Mouse (Mus musculus) heart, embryonic 11.5 days (tissue): Measurements from ENCODE around the gene Haus3. TPM values are rescaled to one million over a fixed set of nuclear protein-coding genes. Genes with fewer than 3 reads are reported as not detected.

Experiments
- ATAC-seq: fragments of 200-750 bp; cut with Nextera tagmentation; replicated peaks from 2 replicates; pipeline ENCODE4 v1.8.0; 2017; ENCODE audit warnings: moderate library complexity; ENCODE audit not compliant: insufficient number of reproducible peaks, low FRiP score, low TSS enrichment
- H3K27ac ChIP-seq: fragments of 300-500 bp; sonication (generic); 2 replicates; pipeline ENCODE4 v1.5.1; 2014; ENCODE audit warnings: mild to moderate bottlenecking, low read depth, low read length
- H3K27me3 ChIP-seq: fragments of 300-500 bp; sonication (generic); 2 replicates; pipeline ENCODE4 v1.6.1; 2014; ENCODE audit warnings: mild to moderate bottlenecking, low read length, mixed read lengths; ENCODE audit not compliant: control insufficient read depth, insufficient read depth
- H3K36me3 ChIP-seq: fragments of 300-500 bp; sonication (generic); 2 replicates; pipeline ENCODE4 v1.6.1; 2014; ENCODE audit warnings: mild to moderate bottlenecking, low read length, moderate library complexity, mixed read lengths; ENCODE audit not compliant: control insufficient read depth, insufficient read depth
- H3K4me1 ChIP-seq: fragments of 300-500 bp; sonication (generic); 2 replicates; pipeline ENCODE4 v1.6.1; 2014; ENCODE audit warnings: low read length; ENCODE audit not compliant: control insufficient read depth, insufficient read depth
- H3K4me2 ChIP-seq: fragments of 300-500 bp; sonication (generic); 2 replicates; pipeline ENCODE4 v1.6.1; 2014; ENCODE audit warnings: mild to moderate bottlenecking, moderate library complexity
- H3K4me3 ChIP-seq: fragments of 300-500 bp; sonication (generic); 2 replicates; pipeline ENCODE4 v1.5.1; 2014; ENCODE audit warnings: low read depth, low read length
- H3K9ac ChIP-seq: fragments of 300-500 bp; sonication (generic); 2 replicates; pipeline ENCODE4 v1.6.1; 2014; ENCODE audit warnings: mild to moderate bottlenecking, low read depth, low read length, moderate library complexity
- H3K9me3 ChIP-seq: fragments of 300-500 bp; sonication (generic); replicated peaks from 2 replicates; pipeline ENCODE4 v1.6.1; 2016; ENCODE audit warnings: low read length; ENCODE audit not compliant: control insufficient read depth
- WGBS: fragments of 180-500 bp; shearing (Covaris S2); extraction: QIAGEN DNeasy Blood & Tissue Kit; methylation state at CpG from one replicate; pipeline ENCODE4 v1.1.7; 2014; ENCODE audit not compliant: insufficient replicate concordance; 5-methylcytosine and 5-hydroxymethylcytosine counted together
- polyA plus RNA-seq: library from polyadenylated mRNA; unstranded; fragments of >200 nt; fragmentation: Nextera tagmentation; extraction: Ambion mirVana; gene quantifications from 2 replicates; pipeline ENCODE4 v1.2.1, GENCODE M21; 2014

Haus3 gene
- polyA plus RNA-seq, 1 experiment from 2014 or later = 28.8 TPM

DNA sequence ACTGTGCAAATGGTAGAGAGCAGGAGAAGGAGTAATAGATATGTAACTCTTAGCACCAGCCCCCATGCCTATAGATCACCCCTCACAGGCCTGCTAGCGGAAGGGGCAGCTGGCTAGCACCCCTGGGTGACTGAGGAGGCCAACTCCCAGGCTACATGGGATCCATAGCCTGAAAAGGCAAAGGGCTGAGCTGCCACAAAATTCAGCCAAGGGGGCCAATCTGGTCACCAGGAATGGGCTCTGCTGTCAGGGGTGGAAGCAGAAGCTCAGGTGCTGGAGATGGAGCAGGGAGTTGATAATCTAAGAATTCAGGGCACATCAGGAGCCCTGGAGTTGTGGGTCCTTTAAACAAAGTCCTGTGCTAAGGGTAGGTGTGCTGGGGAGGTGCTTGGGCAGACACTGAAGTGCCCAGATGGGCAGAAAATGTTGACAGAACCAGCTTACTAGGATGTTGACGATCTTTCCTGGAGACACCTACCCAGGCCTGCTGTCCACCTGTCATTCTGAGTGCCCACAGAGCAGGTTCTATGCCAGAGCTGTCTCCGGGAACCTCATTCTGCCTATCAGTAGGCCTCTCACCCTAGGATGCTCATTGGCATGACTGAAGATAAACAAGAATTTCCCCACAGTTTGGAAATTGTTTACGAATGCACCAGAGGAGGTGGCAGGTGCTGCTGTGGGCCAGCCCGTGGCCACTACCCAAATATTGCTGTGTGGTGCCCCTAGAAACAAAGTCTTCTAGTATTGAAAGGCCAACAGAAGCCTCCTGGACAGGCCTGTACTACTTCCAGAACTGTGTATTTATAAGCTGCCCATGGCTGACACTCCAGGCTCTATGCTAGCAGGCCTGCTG lies 5.4 kb upstream of the Haus3 start:
- WGBS = 66% methylated on average over 5 of the region's 5 CpGs
- Histone ChIP-seq H3K36me3 (peaks cover 22% of the 10 kb centered on the region), H3K27me3 (no peaks in the 10 kb centered on the region), H3K4me1 (no peaks in the 10 kb centered on the region), H3K4me3 (no peak overlapping the region), H3K9ac (no peak overlapping the region), H3K4me2 (no peak overlapping the region), H3K27ac (no peak overlapping the region), H3K9me3 (no peaks in the 10 kb centered on the region)
- no peak for ATAC-seq

DNA sequence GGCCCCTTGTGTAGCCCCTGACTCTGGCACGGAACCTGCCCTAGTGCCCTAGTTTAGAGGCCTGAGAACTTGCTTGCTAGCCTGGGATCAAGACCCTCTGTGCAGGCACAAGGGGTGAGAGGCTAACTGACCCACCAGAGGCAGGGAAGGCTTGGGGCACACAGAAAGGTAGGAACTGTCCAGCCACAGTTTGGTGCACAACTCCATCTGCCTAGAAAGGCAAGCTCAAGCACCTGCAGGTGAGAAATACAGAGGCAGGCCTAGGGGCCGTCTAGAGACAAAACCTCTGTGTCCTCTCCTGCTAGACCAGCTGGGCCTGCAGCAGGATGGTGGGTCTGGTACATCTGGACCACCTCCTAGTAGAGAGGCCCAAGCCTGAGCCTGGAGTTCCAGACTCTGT lies 4.7 kb upstream of the Haus3 start:
- no peaks in the 10 kb centered on the region for H3K27me3 ChIP-seq
- no peak for ATAC-seq
- H3K9ac ChIP-seq = no peak overlapping the region
- WGBS = 79% methylated on average over 2 of the region's 2 CpGs
- no peak overlapping the region for H3K4me3 ChIP-seq
- H3K4me1 ChIP-seq = no peaks in the 10 kb centered on the region
- H3K27ac ChIP-seq = no peak overlapping the region
- no peak overlapping the region for H3K4me2 ChIP-seq
- H3K9me3 ChIP-seq = no peaks in the 10 kb centered on the region
- H3K36me3 ChIP-seq = peaks cover 22% of the 10 kb centered on the region

DNA sequence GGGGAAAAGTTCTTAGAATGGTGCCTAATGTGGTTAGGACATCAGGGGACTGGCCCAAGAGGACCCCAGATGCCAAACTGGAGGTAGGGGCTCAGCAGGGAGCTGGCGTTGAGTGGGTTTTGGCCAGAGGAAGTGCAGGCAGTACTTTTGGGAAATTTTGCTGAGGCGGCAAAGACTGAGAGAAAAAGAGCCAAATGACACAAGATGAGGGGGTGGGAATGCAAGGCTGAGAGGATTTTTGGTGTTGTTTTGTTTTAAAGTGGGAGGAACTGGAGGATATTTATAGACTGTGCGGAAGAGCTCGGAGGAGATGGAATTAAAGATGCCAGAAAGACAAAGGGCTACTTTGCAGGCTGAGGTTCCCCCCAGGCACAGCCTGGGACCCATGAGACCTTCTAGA lies 1.4 kb upstream of the Haus3 start:
- WGBS = 74% methylated on average over 4 of the region's 4 CpGs
- Histone ChIP-seq H3K4me1 (no peaks in the 10 kb centered on the region), H3K36me3 (peaks cover 5% of the 10 kb centered on the region), H3K4me2 (no peak overlapping the region), H3K27ac (no peak overlapping the region), H3K9me3 (no peaks in the 10 kb centered on the region), H3K9ac (no peak overlapping the region), H3K27me3 (no peaks in the 10 kb centered on the region), H3K4me3 (no peak overlapping the region)
- no peak for ATAC-seq

DNA sequence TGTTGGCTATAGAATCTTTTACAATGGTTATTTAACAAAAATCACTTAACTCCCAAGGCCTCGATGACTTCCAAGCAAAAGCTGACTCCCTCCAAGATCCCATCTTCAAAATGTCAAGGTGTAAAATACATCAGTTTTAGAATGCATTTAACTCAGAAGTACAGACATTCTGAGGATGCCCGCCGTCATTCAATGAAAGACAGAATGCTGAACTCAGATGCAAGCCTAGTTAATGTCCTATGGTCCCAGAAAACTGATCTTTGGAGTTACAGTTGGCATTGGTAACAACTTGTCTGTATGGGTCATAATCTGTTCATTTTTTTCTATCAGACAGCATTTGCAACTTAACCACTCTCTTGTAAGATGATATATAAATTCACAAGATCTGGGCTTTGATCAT lies 627 bp upstream of the Haus3 start:
- ATAC-seq = no peak

DNA sequence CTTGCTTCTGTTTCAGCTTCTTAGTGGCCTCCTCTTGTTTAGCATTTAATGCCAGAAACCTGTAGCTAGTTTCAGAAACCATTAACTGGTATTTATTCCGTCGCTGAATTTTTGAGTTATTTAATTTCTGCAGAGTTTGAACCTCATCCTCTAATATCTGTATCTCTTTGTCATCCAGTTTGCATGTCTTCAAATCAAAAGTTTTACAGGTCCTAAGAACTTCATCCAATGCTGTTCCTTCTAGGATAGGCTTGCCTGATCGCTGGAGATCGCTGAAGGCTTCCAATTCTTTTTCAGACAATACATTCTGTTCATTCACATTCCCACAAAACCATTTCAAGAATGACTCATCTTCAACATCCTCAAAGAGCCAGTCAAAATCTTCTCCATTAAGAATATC lies 1.5 kb downstream of the Haus3 start:
- Histone ChIP-seq H3K9me3 (no peaks in the 10 kb centered on the region), H3K4me1 (no peaks in the 10 kb centered on the region), H3K4me2 (peak overlapping the region; percentile 38), H3K9ac (no peak overlapping the region), H3K27me3 (no peaks in the 10 kb centered on the region), H3K36me3 (peaks cover 3% of the 10 kb centered on the region; the same call in 1 of the 2 replicates), H3K27ac (no peak overlapping the region), H3K4me3 (no peak overlapping the region)
- 80% methylated on average over 4 of the region's 4 CpGs for WGBS
- no peak for ATAC-seq

More for the DNA sequence above, 627 bp upstream of the Haus3 start:
- Histone ChIP-seq H3K27me3 (no peaks in the 10 kb centered on the region), H3K9me3 (no peaks in the 10 kb centered on the region), H3K9ac (peak overlapping the region; percentile 92), H3K27ac (peak overlapping the region; percentile 86), H3K36me3 (peaks cover 5% of the 10 kb centered on the region), H3K4me2 (peak overlapping the region; percentile 72), H3K4me3 (peak overlapping the region; percentile 87), H3K4me1 (no peaks in the 10 kb centered on the region)
- 80% methylated on average over 3 of the region's 3 CpGs for WGBS

DNA sequence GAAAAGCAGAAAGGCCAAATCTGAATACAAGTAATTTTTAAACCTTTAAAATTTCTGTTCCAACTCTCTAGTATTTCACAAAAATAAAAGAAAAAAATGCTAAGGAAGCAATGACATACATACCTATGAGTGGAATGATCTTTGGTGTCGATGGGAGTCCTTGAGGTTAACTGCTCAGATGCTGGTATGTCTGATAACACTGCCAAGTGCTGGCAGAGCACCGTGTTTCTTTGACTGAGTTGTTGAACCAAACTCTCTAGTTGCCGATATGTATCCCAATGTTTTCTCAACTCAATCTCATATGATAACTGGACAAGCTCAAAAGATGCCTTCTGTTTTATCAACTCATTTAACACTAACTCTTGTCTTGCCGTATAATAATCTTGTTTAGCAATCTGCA lies 3.5 kb downstream of the Haus3 start:
- H3K4me3 ChIP-seq = no peak overlapping the region
- H3K27me3 ChIP-seq = no peaks in the 10 kb centered on the region
- no peak overlapping the region for H3K9ac ChIP-seq
- peaks cover 3% of the 10 kb centered on the region; the same call in 1 of the 2 replicates for H3K36me3 ChIP-seq
- H3K4me1 ChIP-seq = no peaks in the 10 kb centered on the region
- no peak overlapping the region for H3K27ac ChIP-seq
- ATAC-seq = no peak
- no peaks in the 10 kb centered on the region for H3K9me3 ChIP-seq
- H3K4me2 ChIP-seq = peak overlapping the region; percentile 38; the same call in 1 of the 2 replicates
- 34% methylated on average over 4 of the region's 4 CpGs for WGBS

DNA sequence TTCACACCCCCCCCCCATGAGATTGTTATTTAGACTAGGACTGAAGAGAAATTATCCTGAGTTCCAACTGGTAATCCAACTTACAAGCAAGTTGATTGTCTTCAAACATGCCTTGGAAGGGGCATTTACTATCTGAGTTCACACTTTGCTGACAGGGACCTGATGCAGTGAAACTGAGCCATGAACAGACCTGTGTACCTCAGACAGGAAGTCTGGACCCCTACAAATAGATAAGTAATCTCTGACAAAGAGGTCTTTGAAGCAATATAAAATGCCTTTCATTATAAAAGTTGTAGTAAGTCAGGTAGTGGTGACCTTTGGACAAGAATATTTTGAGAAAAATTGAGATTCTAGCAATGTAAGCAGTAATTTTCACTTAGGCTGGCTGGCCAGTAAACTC lies 20.9 kb downstream of the Haus3 start:
- ATAC-seq = no peak
- Histone ChIP-seq H3K36me3 (no peaks in the 10 kb centered on the region), H3K27ac (no peak overlapping the region), H3K9me3 (no peaks in the 10 kb centered on the region), H3K27me3 (no peaks in the 10 kb centered on the region), H3K4me3 (no peak overlapping the region), H3K9ac (no peak overlapping the region), H3K4me1 (no peaks in the 10 kb centered on the region), H3K4me2 (no peak overlapping the region)

DNA sequence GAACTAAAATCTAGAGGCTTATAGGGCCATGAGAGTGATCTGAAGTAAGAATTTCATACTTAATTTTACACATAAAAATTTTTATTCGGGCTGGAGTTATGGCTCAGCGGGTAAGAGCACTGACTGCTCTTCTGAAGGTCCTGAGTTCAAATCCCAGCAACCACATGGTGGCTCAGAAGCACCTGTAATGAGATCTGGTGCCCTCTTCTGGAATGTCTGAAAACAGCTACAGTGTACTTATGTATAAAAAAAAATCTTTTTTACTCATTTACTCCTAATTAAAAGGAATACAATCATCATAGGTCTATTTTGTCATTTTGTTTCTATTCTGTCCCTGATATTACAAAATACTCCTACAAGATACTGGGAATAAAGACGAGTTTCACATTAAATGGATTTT lies 21.8 kb downstream of the Haus3 start:
- Histone ChIP-seq H3K27ac (no peak overlapping the region), H3K4me1 (no peaks in the 10 kb centered on the region), H3K4me2 (no peak overlapping the region), H3K36me3 (no peaks in the 10 kb centered on the region), H3K4me3 (no peak overlapping the region), H3K9me3 (no peaks in the 10 kb centered on the region), H3K27me3 (no peaks in the 10 kb centered on the region), H3K9ac (no peak overlapping the region)
- no peak for ATAC-seq
- WGBS = 78% methylated on average over 3 of the region's 3 CpGs

DNA sequence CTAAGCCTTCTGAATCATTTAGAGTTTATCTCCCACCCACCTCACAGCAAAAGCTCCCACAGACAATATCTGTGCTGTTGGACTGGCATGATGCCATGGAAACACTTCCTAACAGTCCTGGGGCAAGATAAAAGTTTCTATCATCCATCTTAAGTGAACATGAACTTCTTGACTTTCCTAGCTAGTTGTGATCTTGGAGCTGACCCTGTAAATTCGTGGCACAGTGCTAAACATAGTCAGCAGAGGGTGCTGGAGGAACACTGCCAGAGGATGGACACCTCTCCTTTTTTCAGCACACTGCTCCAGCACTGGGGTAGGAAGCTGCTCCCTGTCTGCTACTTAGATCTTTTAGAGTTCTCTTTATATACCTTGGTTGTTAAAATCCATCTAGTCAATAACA lies 29.6 kb downstream of the Haus3 start:
- no peak overlapping the region for H3K4me2 ChIP-seq
- no peak for ATAC-seq
- no peak overlapping the region for H3K27ac ChIP-seq
- H3K4me1 ChIP-seq = no peaks in the 10 kb centered on the region
- no peak overlapping the region for H3K4me3 ChIP-seq
- H3K9ac ChIP-seq = no peak overlapping the region
- H3K9me3 ChIP-seq = no peaks in the 10 kb centered on the region
- 3% methylated on average over 1 of the region's 1 CpGs for WGBS
- no peaks in the 10 kb centered on the region for H3K27me3 ChIP-seq
- H3K36me3 ChIP-seq = no peaks in the 10 kb centered on the region
